Mouse (Mus musculus) myocyte (in vitro differentiated cells): ENCODE results near the gene Tfe3. TPM values are rescaled to one million over a fixed set of nuclear protein-coding genes. Genes with fewer than 3 reads are reported as not detected.
A peak's percentile ranks its signal among the peaks of the same experiment; 100 is the strongest.
"Not testable (repeated sequence)": the region's sequence is repeated elsewhere in the genome, so short reads cannot be mapped to it uniquely, and the experiment has no call there.

Source experiments
- H3K27me3 ChIP-seq: one replicate; pipeline ENCODE4 v1.6.1; 2011; ENCODE audit not compliant: control insufficient read depth, insufficient read depth, insufficient read length
- H3K36me3 ChIP-seq: one replicate; pipeline ENCODE4 v1.6.1; 2011; ENCODE audit not compliant: control insufficient read depth, insufficient read depth
- H3K4me2 ChIP-seq: one replicate; pipeline ENCODE4 v1.6.1; 2011; ENCODE audit warnings: low read depth, control low read depth
- H3K4me3 ChIP-seq: one replicate; pipeline ENCODE4 v1.5.1; 2011; ENCODE audit warnings: mild to moderate bottlenecking, control low read depth, moderate library complexity
- H3K79me2 ChIP-seq: one replicate; pipeline ENCODE4 v1.6.1; 2011; ENCODE audit not compliant: control insufficient read depth, insufficient read depth
- H3ac ChIP-seq: one replicate; pipeline ENCODE4 v1.6.1; 2011; ENCODE audit not compliant: control insufficient read depth, insufficient read length
- CEBPB ChIP-seq: IDR thresholded peaks from 2 replicates; pipeline ENCODE4 v1.6.1; 2011; ENCODE audit warnings: mild to moderate bottlenecking, moderate library complexity; ENCODE audit not compliant: poor library complexity, insufficient read depth, severe bottlenecking
- E2F4 ChIP-seq: IDR thresholded peaks from one replicate; pipeline ENCODE4 v1.6.1; 2011; ENCODE audit warnings: mild to moderate bottlenecking, control low read depth, moderate library complexity; ENCODE audit not compliant: insufficient read depth
- MAX ChIP-seq: IDR thresholded peaks from one replicate; pipeline ENCODE4 v1.6.1; 2011; ENCODE audit warnings: low read depth, mild to moderate bottlenecking, control low read depth
- MYOD1 ChIP-seq, 3 experiments: IDR thresholded peaks; one replicate each; pipeline ENCODE4 v1.6.1; 2011; ENCODE audit warnings: control low read depth in 2 of 3, low read depth in 2 of 3, mild to moderate bottlenecking in 2 of 3, moderate library complexity in 1 of 3; ENCODE audit not compliant: insufficient read length in 2 of 3, control insufficient read depth in 1 of 3
- MYOG ChIP-seq, 3 experiments: IDR thresholded peaks; one replicate each; pipeline ENCODE4 v1.6.1; 2011; ENCODE audit warnings: control low read depth in 2 of 3, low read depth in 2 of 3, mild to moderate bottlenecking in 2 of 3; ENCODE audit not compliant: insufficient read length in 2 of 3, control insufficient read depth in 1 of 3, insufficient read depth in 1 of 3
- POLR2A ChIP-seq: IDR thresholded peaks from one replicate; pipeline ENCODE4 v1.6.1; 2011; ENCODE audit warnings: low read depth, mild to moderate bottlenecking, control low read depth, moderate library complexity; ENCODE audit not compliant: insufficient read length
- POLR2AphosphoS2 ChIP-seq: IDR thresholded peaks from one replicate; pipeline ENCODE4 v1.6.1; 2011; ENCODE audit warnings: low read depth, control low read depth; ENCODE audit not compliant: insufficient read length
- REST ChIP-seq: IDR thresholded peaks from one replicate; pipeline ENCODE4 v1.6.1; 2011; ENCODE audit warnings: mild to moderate bottlenecking, control low read depth, moderate library complexity; ENCODE audit not compliant: insufficient read depth, insufficient read length
- SRF ChIP-seq: IDR thresholded peaks from one replicate; pipeline ENCODE4 v1.6.1; 2011; ENCODE audit warnings: low read depth; ENCODE audit not compliant: control insufficient read depth, insufficient read length
- TCF12 ChIP-seq: IDR thresholded peaks from one replicate; pipeline ENCODE4 v1.6.1; 2011; ENCODE audit warnings: mild to moderate bottlenecking, control low read depth; ENCODE audit not compliant: poor library complexity, insufficient read depth, severe bottlenecking
- TCF3 ChIP-seq: IDR thresholded peaks from one replicate; pipeline ENCODE4 v1.6.1; 2011; ENCODE audit warnings: low read depth, control low read depth; ENCODE audit not compliant: insufficient read length
- USF1 ChIP-seq: IDR thresholded peaks from one replicate; pipeline ENCODE4 v1.6.1; 2011; ENCODE audit warnings: low read depth, mild to moderate bottlenecking, control low read depth, moderate library complexity
- polyA plus RNA-seq: library from polyadenylated mRNA; unstranded; fragments of >200 nt; fragmentation: generic; extraction: Trizol; gene quantifications from one replicate; pipeline ENCODE4 v1.2.1, GENCODE M21; 2012; ENCODE audit warnings: missing spikeins

The Tfe3 gene
- polyA plus RNA-seq, 1 experiment: 31.9 TPM

DNA sequence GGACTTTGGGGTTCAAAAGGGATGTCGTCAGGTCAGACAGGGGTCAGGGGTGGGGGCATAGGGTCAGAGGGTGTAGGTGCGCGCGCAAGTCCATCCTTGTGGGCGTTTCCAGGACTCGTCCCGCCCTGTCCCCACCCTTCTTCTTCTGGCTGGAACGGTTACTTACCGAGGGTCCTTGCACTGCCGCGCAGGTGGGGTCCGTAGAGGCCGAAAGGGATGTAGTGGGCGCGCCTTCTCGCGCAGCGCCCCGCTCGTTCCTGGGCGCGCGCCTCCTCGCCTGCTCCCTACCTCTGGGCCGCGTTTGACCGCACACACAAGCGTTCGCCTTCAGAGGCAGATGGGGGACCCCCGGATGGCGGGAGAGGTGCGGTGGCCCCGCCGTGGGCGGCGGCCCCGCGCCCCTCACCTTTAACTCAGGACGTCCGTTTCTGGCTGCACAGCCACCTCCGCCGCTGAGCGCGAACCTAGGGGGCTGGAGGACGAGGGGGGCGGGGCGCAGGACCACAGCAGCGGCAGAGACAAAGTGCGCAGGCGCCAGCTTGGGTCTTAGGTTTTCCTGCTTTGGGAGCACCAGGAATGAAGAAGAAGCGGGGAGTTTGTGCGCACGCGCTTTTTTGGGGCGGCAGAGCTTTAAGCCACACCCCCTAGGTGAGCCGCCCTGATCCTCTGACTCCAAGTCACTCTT is 11.8 kb upstream of the Tfe3 start, which contains the start of gene Ccdc120:
Ccdc120 (minus strand) TSS at position 474 of the 685 bp plus-strand sequence.
- Histone ChIP-seq H3K79me2 (no peaks in the 10 kb centered on the region), H3K4me2 (peak within 1 kb of the TSS; percentile 72), H3K4me3 (peak within 1 kb of the TSS; percentile 12), H3ac (no peak within 1 kb of the TSS), H3K27me3 (no peaks in the 10 kb centered on the region), H3K36me3 (no peaks in the 10 kb centered on the region)
- peak; percentile 12 for TF ChIP-seq POLR2A
- no peak for TF ChIP-seq POLR2AphosphoS2
- no peak for TF ChIP-seq USF1
- no peak for TF ChIP-seq E2F4
- no peak for TF ChIP-seq SRF
- no peak for TF ChIP-seq REST
- TF ChIP-seq MAX: no peak

DNA sequence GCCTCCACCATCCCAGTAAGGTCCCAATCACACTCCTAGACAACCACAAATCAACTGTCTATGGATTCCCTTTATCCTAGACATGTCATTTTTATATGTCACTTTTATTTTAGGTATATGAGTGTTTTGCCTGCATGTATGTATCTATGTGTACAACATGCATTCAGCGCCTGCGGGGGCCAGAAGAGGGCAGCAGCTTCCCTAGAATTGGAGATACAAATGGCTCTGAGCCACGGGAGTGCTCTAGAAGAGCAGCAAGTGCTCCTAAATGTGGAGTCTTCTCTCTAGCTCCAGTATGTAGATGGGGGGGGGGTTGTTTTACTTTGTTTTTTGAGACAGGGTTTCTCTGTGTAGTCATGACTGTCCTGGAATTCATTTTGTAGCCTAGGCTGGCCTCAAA is 8.7 kb upstream of the Tfe3 start:
- H3ac ChIP-seq, H3K4me2 ChIP-seq, H3K79me2 ChIP-seq, H3K4me3 ChIP-seq, H3K27me3 ChIP-seq, H3K36me3 ChIP-seq: not testable (repeated sequence)

DNA sequence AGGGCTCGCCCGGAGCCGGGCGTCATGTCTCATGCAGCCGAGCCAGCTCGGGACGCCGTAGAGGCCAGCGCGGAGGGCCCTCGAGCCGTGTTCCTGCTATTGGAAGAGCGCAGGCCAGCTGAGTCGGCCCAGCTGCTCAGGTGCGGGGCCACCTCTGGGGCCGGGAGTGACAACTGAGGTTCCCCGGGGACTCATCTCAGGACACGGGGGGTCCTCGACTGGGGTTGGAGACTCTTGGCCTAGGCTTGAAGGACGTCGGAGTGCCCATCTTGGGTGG is 499 bp downstream of the Tfe3 start:
- Histone ChIP-seq H3ac (peak overlapping the region; percentile 74), H3K79me2 (peaks cover 13% of the 10 kb centered on the region), H3K27me3 (no peaks in the 10 kb centered on the region), H3K4me3 (peak overlapping the region; percentile 62), H3K36me3 (peaks cover 3% of the 10 kb centered on the region), H3K4me2 (peak overlapping the region; percentile 73)
- TF ChIP-seq E2F4 (no peak), POLR2AphosphoS2 (no peak), CEBPB (no peak), TCF12 (no peak), TCF3 (no peak), MAX (no peak)

DNA sequence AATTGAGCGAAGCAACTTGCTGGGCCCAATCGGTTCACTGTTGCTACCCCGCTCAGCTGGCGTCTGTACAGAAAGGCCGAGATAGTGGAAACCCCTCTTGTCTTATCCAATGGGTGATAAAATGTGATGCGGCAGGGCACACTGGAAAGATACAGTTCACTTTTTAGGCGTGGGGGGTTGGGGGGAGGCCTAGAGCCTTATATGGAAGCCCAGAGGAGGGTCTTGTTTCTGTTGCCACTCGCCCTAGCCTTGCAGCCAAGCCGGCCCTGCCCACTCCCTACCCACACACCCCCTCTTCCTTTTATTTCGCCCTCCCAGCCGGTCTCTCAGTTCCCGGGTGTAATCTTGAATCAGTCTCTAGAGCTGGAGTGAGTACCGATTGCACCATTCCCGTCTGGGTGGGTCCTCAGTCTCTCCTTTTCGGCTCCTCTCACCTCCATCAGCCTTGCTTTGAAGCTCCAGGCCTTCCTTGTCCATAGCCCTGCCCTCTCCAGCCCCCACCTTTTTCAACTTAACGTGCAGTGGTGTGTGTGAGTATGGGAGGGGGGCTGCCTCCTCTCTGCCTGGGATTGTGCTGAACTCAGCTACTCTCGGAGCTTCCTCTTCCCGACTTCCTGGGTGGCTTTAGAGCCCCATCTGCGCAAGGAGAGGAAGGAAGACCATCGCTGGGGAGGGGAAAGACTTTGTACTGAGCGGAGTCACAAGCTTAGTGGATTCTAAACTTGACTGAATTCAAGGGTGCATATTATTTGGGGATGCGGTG is 1.5 kb downstream of the Tfe3 start:
- Histone ChIP-seq H3K36me3 (peaks cover 4% of the 10 kb centered on the region), H3ac (no peak overlapping the region), H3K4me2 (peak overlapping the region; percentile 73), H3K4me3 (peak overlapping the region; percentile 62), H3K79me2 (peaks cover 13% of the 10 kb centered on the region), H3K27me3 (no peaks in the 10 kb centered on the region)
- no peak for TF ChIP-seq MYOG (IDR thresholded peaks at IDR 0.05; ENCODE audit: control insufficient read depth in 1 of 3, insufficient read depth in 1 of 3, insufficient read length in 2 of 3, low read depth in 2 of 3)
- peak; percentile 38 for TF ChIP-seq POLR2A
- peak; percentile 61 for TF ChIP-seq POLR2AphosphoS2
- peak; percentile 58 for TF ChIP-seq SRF
- TF ChIP-seq TCF12: no peak
- TF ChIP-seq TCF3: no peak
- no peak for TF ChIP-seq REST
- TF ChIP-seq E2F4: no peak
- TF ChIP-seq MAX: no peak
- TF ChIP-seq MYOD1 (IDR thresholded peaks at IDR 0.05; ENCODE audit: control insufficient read depth in 1 of 3, insufficient read length in 2 of 3, low read depth in 2 of 3): no peak
- 0 out of 2 replicates have a peak, but pooled peaks have one; percentile 12 for TF ChIP-seq CEBPB
- TF ChIP-seq USF1: no peak

DNA sequence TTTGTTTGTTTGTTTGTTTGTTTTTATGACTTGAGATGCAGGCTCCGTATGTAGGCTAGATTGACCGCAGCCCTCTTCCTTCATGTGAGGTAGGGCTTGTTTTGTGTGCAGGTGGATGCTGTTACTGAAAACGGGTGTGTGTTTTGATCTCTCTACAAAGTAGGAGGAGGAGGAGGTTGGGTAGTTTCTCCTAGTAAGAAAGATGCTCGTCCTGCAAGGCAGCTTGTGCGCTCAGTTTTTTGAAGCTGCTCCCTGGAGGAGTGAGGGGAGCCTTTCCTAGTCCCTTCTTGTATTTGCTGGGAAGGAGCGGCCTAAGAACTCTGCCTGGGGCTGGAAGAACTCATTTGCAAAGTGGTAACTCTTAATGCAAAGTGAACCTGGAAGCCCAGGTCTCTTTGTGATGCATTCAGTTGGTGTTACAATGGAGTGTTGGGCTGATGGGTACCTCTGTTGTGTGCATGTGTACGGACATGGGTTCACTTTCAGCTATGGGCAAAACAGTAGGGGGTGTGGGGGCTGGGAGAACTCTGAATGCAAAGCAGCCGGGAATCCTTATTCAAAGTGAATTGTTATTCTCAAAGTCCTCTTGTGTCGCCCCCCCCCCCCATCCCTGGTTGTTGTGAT is 2.4 kb downstream of the Tfe3 start:
- Histone ChIP-seq H3K79me2 (peaks cover 13% of the 10 kb centered on the region), H3K36me3 (peaks cover 4% of the 10 kb centered on the region), H3K4me3 (peak overlapping the region; percentile 62), H3K27me3 (no peaks in the 10 kb centered on the region), H3K4me2 (peak overlapping the region; percentile 73), H3ac (no peak overlapping the region)
- TF ChIP-seq TCF12 (no peak), MYOD1 (IDR thresholded peaks at IDR 0.05; ENCODE audit: control insufficient read depth in 1 of 3, insufficient read length in 2 of 3, low read depth in 2 of 3) (no peak), REST (no peak), POLR2A (no peak), POLR2AphosphoS2 (no peak), E2F4 (no peak), SRF (no peak), USF1 (no peak), TCF3 (no peak)
